Mouse (Mus musculus) hindbrain, postnatal 0 days (tissue): Measurements from ENCODE around the gene Crebbp. TPM values are rescaled to one million over a fixed set of nuclear protein-coding genes. Genes with fewer than 3 reads are reported as not detected.
"Not testable (repeated sequence)": the region's sequence is repeated elsewhere in the genome, so short reads cannot be mapped to it uniquely, and the experiment has no call there.

Source experiments
- ATAC-seq: fragments of 200-750 bp; cut with Nextera tagmentation; 2 replicates; pipeline ENCODE4 v1.8.0; 2017; ENCODE audit warnings: mild to moderate bottlenecking, moderate TSS enrichment, moderate library complexity
- DNase-seq: peaks from one replicate; pipeline ENCODE4 v3.0.0-alpha.2; 2015; ENCODE audit warnings: low spot score
- H3K27ac ChIP-seq: fragments of 300-500 bp; sonication (generic); 2 replicates; pipeline ENCODE4 v1.5.1; 2014; ENCODE audit warnings: mild to moderate bottlenecking
- H3K27me3 ChIP-seq: fragments of 300-500 bp; sonication (generic); 2 replicates; pipeline ENCODE4 v1.6.1; 2014; ENCODE audit warnings: low read length, mixed read lengths; ENCODE audit not compliant: insufficient read depth
- H3K36me3 ChIP-seq: fragments of 300-500 bp; sonication (generic); 2 replicates; pipeline ENCODE4 v1.6.1; 2014; ENCODE audit warnings: low read length, mixed read lengths; ENCODE audit not compliant: insufficient read depth
- H3K4me1 ChIP-seq: fragments of 300-500 bp; sonication (generic); 2 replicates; pipeline ENCODE4 v1.6.1; 2014; ENCODE audit warnings: antibody characterized with exemption, low read length, mixed read lengths; ENCODE audit not compliant: insufficient read depth
- H3K4me2 ChIP-seq: fragments of 300-500 bp; sonication (generic); 2 replicates; pipeline ENCODE4 v1.6.1; 2014; ENCODE audit warnings: low read depth, mild to moderate bottlenecking, low read length, moderate library complexity, mixed read lengths
- H3K4me3 ChIP-seq: fragments of 300-500 bp; sonication (generic); 2 replicates; pipeline ENCODE4 v1.5.1; 2014; ENCODE audit warnings: low read length
- H3K9ac ChIP-seq: fragments of 300-500 bp; sonication (generic); replicated peaks from 2 replicates; pipeline ENCODE4 v1.6.1; 2014; ENCODE audit warnings: mild to moderate bottlenecking, low read length, moderate library complexity, mixed read lengths
- H3K9me3 ChIP-seq: fragments of 300-500 bp; sonication (generic); 2 replicates; pipeline ENCODE4 v1.6.1; 2016; ENCODE audit warnings: low read length, mixed read lengths
- CTCF ChIP-seq: IDR thresholded peaks from 2 replicates; pipeline ENCODE4 v1.5.1; 2016; ENCODE audit warnings: antibody characterized with exemption, control low read depth, low read depth
- WGBS: fragments of 180-500 bp; shearing (Covaris S2); extraction: QIAGEN DNeasy Blood & Tissue Kit; methylation state at CpG from one replicate; pipeline ENCODE4 v1.1.7; 2014; 5-methylcytosine and 5-hydroxymethylcytosine counted together
- polyA plus RNA-seq: library from polyadenylated mRNA; unstranded; fragments of >200 nt; fragmentation: Nextera tagmentation; extraction: Ambion mirVana; gene quantifications from 2 replicates; pipeline ENCODE4 v1.2.1, GENCODE M21; 2015
- total RNA-seq: library from RNA; depleted of rRNA; stranded (reverse); fragments of >200 nt; gene quantifications from 2 replicates; pipeline ENCODE4 v1.2.3, GENCODE M21; 2014

The Crebbp gene
- total and polyA plus RNA-seq, 2 experiments from 2014 or later = 28.3 to 61.6 TPM

DNA sequence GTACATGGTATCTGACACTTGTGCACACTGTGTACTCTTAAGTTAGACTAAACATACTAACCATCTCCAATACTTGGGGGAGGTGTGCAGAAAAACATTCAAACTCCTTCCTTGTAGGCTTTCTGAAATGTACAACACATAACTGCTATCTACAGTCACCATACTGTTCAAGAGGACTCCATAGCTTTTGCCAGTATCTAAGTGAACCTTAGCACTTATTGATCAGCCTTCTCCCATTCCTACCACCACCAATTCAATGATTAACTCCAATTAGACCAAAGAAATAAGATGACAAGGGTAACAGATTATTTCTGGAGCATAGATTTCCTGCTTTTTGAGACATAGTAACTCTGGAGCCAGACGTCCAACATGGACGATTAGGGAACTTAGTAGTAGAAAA is 113.4 kb downstream of the Crebbp start:
- Histone ChIP-seq H3K9ac (no peak overlapping the region), H3K4me1 (no peaks in the 10 kb centered on the region), H3K27me3 (no peaks in the 10 kb centered on the region), H3K4me3 (no peak overlapping the region), H3K36me3 (peaks cover 34% of the 10 kb centered on the region), H3K4me2 (no peak overlapping the region), H3K9me3 (no peaks in the 10 kb centered on the region), H3K27ac (no peak overlapping the region)
- WGBS = 94% methylated on average over 2 of the region's 2 CpGs
- DNase-seq (no peak), ATAC-seq (no peak)
- no peak for TF ChIP-seq CTCF

DNA sequence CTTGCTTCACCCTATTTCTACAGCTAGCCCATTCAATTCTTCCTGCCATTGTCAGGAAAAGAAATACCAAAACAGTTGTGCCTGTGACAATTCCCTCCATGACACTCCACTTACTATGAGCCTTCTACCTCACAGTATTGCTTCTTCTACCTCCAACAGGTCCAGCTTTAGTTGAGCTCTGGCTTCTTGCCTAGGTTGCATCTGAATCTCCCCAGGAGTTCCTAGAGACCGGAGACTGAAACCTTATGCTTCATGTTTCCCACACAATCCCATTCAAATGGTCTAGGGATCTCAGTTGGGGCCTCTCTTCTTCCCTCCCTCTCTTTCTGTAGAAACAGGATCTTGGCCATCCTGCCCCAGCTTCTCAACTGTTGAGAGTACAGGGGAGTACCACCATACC is 116.3 kb downstream of the Crebbp start:
- Histone ChIP-seq H3K27ac (no peak overlapping the region), H3K4me2 (no peak overlapping the region), H3K9ac (no peak overlapping the region), H3K27me3 (no peaks in the 10 kb centered on the region), H3K4me1 (no peaks in the 10 kb centered on the region), H3K9me3 (no peaks in the 10 kb centered on the region), H3K36me3 (peaks cover 55% of the 10 kb centered on the region), H3K4me3 (no peak overlapping the region)
- no peak for TF ChIP-seq CTCF
- WGBS = 88% methylated on average over 1 of the region's 1 CpGs
- DNase-seq (no peak), ATAC-seq (no peak)

DNA sequence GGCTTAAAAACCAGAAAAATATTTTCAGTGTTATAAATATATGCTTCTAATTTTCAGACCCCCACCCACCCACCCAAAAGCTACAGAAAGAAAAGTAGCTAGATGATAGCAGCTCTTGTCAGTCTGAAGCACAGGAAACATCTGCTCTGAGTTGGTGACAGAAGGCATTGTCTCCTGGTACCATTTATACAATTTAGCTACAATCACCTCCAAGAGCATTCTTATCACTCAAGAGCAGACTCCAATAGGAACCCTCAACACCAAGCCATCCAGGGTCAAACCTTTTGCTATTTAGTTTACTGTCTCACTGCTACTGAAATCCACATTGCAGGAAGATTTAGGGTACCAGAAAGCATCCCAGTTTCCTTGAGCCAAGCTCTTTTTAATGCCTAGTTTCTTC is 116.9 kb downstream of the Crebbp start:
- Histone ChIP-seq H3K27me3 (no peaks in the 10 kb centered on the region), H3K36me3 (peaks cover 59% of the 10 kb centered on the region), H3K4me1 (no peaks in the 10 kb centered on the region), H3K9ac (no peak overlapping the region), H3K4me2 (no peak overlapping the region), H3K4me3 (no peak overlapping the region), H3K9me3 (no peaks in the 10 kb centered on the region), H3K27ac (no peak overlapping the region)
- ATAC-seq (no peak), DNase-seq (no peak)
- TF ChIP-seq CTCF = no peak

DNA sequence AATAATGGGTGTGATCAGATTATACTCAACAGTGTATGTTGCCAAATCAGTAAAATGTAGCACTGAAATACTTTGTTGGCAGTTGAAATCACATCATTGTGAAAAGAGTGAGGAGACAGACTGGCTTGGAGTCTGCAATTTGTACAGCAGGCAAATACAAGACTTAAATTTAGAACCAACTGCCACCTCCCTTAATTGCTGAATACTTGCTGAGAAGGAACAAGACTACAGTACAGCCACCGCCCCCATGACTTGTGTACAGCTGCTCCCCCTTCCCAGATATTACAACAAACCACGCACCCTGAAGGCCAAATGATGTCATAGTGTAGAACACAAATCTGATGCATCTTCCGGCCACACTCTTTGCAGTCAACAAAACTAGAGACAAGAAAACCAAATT is 117.7 kb downstream of the Crebbp start:
- Histone ChIP-seq H3K9me3 (no peaks in the 10 kb centered on the region), H3K4me3 (no peak overlapping the region), H3K27ac (no peak overlapping the region), H3K36me3 (peaks cover 66% of the 10 kb centered on the region), H3K9ac (no peak overlapping the region), H3K4me2 (no peak overlapping the region), H3K4me1 (no peaks in the 10 kb centered on the region), H3K27me3 (no peaks in the 10 kb centered on the region)
- no peak for DNase-seq
- WGBS = 86% methylated on average over 3 of the region's 3 CpGs
- no peak for TF ChIP-seq CTCF
- no peak for ATAC-seq

DNA sequence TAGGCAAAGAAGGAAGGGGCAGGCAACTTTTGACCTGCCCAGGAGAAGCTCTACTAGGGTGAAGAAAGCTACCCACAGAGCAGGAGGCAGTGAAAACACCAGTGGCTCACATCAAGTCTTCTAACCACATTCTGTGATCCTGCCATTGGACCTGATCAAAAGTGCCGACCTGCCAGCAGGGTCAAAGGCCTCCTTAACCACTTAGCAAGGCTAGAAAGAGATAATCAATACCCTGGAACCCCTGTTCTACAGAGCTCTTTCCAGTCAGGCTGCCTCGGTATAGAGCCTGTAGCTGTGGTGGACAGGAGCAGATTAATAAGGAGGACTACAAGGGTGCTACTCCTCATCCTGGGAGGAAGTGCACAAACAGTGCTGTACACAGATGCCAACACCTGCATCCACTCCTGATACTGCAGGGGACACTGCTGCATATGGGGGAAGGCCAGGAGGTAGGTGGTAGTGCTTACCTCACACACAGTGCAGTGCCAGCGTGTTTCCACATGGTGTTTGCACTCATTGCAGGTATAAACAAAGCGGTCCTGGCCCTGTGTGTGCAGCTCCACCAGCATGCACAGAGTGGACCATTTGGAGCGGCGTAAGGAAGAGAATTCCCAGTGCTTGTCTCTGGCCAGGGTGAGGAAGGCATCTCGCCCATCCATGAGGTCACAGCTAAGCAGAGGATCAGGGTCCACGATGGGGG is 126.4 kb downstream of the Crebbp start:
- Histone ChIP-seq H3K4me3 (no peak overlapping the region), H3K36me3 (peaks cover 78% of the 10 kb centered on the region), H3K9me3 (no peaks in the 10 kb centered on the region), H3K27me3 (no peaks in the 10 kb centered on the region), H3K4me2 (no peak overlapping the region), H3K4me1 (no peaks in the 10 kb centered on the region), H3K27ac (no peak overlapping the region), H3K9ac (no peak overlapping the region)
- no peak for TF ChIP-seq CTCF
- ATAC-seq (no peak), DNase-seq (no peak)
- 96% methylated on average over 8 of the region's 8 CpGs for WGBS

DNA sequence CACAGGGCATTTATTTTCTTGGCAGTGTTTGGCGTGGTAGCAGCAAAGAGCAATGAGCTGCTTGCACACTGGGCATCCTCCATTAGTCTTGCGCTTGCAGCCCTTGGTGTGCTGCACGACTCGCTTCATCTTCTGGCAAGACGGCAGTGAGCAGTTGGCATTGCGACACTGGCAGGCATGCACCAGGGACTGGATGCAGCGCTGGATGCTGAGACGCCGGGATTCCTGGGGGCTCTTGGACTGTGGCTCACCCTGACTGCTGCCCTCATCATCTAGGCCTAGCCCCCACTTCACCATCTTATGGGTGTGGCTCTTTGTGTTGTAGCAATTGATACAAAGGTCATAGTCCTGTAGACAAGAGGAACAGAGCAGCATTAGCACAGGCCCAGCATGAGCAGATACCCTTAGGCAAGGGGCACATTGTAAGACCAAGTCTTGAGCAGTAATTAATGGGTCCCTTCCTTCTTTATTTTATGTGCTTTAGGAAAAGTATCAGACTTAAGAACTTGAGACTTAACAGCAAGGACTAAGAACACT is 127.9 kb downstream of the Crebbp start:
- DNase-seq (no peak), ATAC-seq (no peak)
- Histone ChIP-seq H3K36me3 (peaks cover 65% of the 10 kb centered on the region), H3K27me3 (no peaks in the 10 kb centered on the region), H3K4me3 (no peak overlapping the region), H3K4me2 (no peak overlapping the region), H3K27ac (no peak overlapping the region), H3K4me1 (no peaks in the 10 kb centered on the region), H3K9me3 (no peaks in the 10 kb centered on the region), H3K9ac (no peak overlapping the region)
- TF ChIP-seq CTCF = no peak
- 90% methylated on average over 9 of the region's 9 CpGs for WGBS

DNA sequence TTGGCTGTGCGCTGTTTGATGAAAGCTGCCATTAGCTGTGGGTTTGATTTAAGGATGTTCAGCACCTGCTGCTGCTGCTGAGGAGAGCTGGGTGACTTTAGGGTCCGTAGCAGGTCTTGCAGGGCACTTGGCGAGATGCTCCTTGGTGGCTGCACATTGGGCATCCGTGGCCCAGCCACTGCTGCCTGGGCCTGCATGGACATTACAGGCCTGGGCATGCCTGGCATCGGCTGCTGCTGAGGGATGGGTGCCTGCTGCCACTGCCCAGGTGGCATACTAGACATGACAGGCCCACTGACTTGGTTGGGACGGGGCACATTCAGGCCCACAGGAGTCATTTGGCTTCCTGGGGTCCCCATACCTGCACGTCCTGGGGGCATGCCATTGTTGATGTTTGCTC is 128.7 kb downstream of the Crebbp start:
- Histone ChIP-seq H3K4me1 (no peaks in the 10 kb centered on the region), H3K9me3 (no peaks in the 10 kb centered on the region), H3K36me3 (peaks cover 56% of the 10 kb centered on the region), H3K9ac (no peak overlapping the region), H3K27ac (no peak overlapping the region), H3K27me3 (no peaks in the 10 kb centered on the region), H3K4me2 (no peak overlapping the region), H3K4me3 (no peak overlapping the region)
- TF ChIP-seq CTCF = no peak
- DNase-seq (no peak), ATAC-seq (0 out of 2 replicates have a peak, but pooled peaks have one; percentile 15)
- 97% methylated on average over 7 of the region's 7 CpGs for WGBS

DNA sequence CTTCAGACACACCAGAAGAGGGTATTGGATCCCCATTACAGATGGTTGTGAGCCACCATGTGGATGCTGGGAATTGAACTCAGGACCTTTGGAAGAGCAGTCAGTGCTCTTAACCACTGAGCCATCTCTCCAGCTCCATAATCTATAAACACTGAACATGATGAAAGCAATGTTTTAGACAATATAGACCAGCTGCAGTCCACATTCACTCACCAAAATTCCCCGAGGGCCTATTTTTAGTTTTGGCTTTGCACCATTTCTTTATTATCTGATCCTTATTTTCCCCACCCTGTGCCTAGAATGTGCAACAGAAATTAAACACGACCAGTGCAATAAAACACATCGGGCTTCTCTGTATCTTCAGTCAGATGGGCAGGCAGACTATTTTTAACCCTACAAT is 133.4 kb downstream of the Crebbp start:
- not testable (repeated sequence) for H3K4me1 ChIP-seq, H3K4me3 ChIP-seq, DNase-seq, ATAC-seq, H3K27me3 ChIP-seq, H3K9ac ChIP-seq, H3K4me2 ChIP-seq, H3K27ac ChIP-seq, H3K9me3 ChIP-seq
- 74% methylated on average over 3 of the region's 3 CpGs for WGBS
- H3K36me3 ChIP-seq = peaks cover 15% of the 10 kb centered on the region
